In the genomic region with DNA sequence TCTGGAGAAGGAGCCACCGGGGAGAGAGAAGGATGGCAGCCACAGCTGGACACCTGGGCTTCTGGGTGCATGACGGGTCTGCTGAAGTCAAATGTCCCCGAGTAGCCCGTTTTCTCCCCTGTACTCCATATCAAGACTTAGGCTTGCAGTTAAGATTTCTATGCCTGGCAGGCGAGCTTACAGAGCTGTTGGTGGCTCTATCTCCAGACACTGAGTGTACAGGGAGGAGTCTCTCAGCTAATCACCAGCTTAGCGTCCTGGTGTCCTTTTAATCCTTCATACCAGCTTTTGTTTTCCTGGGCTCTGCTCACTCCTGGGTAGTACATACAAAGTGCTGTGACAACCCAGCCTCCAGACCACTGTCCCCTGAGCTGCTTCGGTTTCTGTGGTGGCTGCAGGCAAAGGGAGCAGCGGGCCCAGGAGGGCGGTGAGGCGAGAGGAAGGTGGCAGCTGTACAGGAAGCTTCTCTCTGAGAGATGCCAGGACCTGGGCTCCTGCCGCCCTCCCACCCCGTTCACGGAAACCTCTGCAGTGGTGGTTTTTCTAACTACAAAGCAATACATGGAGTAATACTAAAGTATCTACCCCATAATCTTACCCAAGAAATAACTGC, we compare ENCODE assay signal across 13 mouse cellular contexts.
DNase-seq lines count a peak whose midpoint lies in the region; ATAC-seq lines count a peak whose summit lies in the region.
"Had no signal": no experiment of that assay in that cellular context is flagged by ENCODE, and none has a peak within 500 bp of the region (broad histone marks: within the 10 kb centered on the region; RNA-seq: fewer than 3 reads in every experiment).

No protein-coding gene starts in this region.

- no peaks in the 10 kb centered on the region for H3K9me3 ChIP-seq in lung, embryonic 16.5 days (ENCODE audit: control insufficient read depth, low read length)
- no peaks in the 10 kb centered on the region for H3K9me3 ChIP-seq in liver, embryonic 12.5 days (replicated peaks)
- H3K9me3 ChIP-seq: neural tube, embryonic 15.5 days had no signal

- no peaks in the 10 kb centered on the region for H3K36me3 ChIP-seq in lung, embryonic 16.5 days (ENCODE audit: control insufficient read depth, insufficient read depth, low read length)
- peaks cover 14% of the 10 kb centered on the region; the same call in 1 of the 2 replicates for H3K36me3 ChIP-seq in liver, embryonic 12.5 days

- H3K4me2 ChIP-seq in lung, embryonic 16.5 days (ENCODE audit: low read depth, low read length) = no peak overlapping the region
- no peak overlapping the region for H3K4me2 ChIP-seq in liver, embryonic 12.5 days
- H3K4me2 ChIP-seq: neural tube, embryonic 15.5 days had no signal

- intact Hi-C loops in gastrocnemius, postnatal 14 days (cut with DNase I; ENCODE audit: low total_unique reads) = no loop called here

- peak; percentile 20 for DNase-seq in cerebellum, adult 8-10 months
- no peak for DNase-seq in cerebellum, adult 11 months
- no peak for DNase-seq in lung, postnatal 14 days
- DNase-seq in thymus, postnatal 14 days = peak; percentile 48
- no peak for DNase-seq in gastrocnemius, postnatal 14 days
- DNase-seq: adrenal gland, adult 8-10 months; embryo, embryonic 11 days; layer of hippocampus, postnatal 36 days; lung, postnatal 36 days had no signal

- 67% methylated on average over 13 of the region's 13 CpGs for WGBS in lung, embryonic 16.5 days
- WGBS in liver, embryonic 12.5 days (ENCODE audit: insufficient replicate concordance) = 57% methylated on average over 13 of the region's 13 CpGs

- no peaks in the 10 kb centered on the region for H3K27me3 ChIP-seq in lung, embryonic 16.5 days (ENCODE audit: control insufficient read depth, insufficient read depth, low read depth, low read length)
- no peaks in the 10 kb centered on the region for H3K27me3 ChIP-seq in liver, embryonic 12.5 days (replicated peaks)
- H3K27me3 ChIP-seq: neural tube, embryonic 15.5 days had no signal

- H3K27ac ChIP-seq in lung, embryonic 16.5 days (ENCODE audit: low read length) = 0 out of 2 replicates have a peak overlapping the region, but pooled peaks have one; percentile 16
- H3K27ac ChIP-seq in liver, embryonic 12.5 days = no peak overlapping the region; the same call in 1 of the 2 replicates
- H3K27ac ChIP-seq: neural tube, embryonic 15.5 days had no signal

- no peak for ATAC-seq in lung, embryonic 16.5 days (ENCODE audit: low read depth)
- ATAC-seq in liver, embryonic 12.5 days = peak; percentile 42; the same call in 1 of the 2 replicates
- ATAC-seq in monocyte, adult 5-6 weeks (replicated peaks; ENCODE audit: insufficient number of reproducible peaks, low FRiP score, low TSS enrichment, poor library complexity, severe bottlenecking) = no peak

- no peak overlapping the region for H3K4me3 ChIP-seq in lung, embryonic 16.5 days (ENCODE audit: low read length)
- no peak overlapping the region for H3K4me3 ChIP-seq in liver, embryonic 12.5 days
- H3K4me3 ChIP-seq: neural tube, embryonic 15.5 days had no signal

- peaks cover 32% of the 10 kb centered on the region for H3K4me1 ChIP-seq in lung, embryonic 16.5 days (replicated peaks; ENCODE audit: control insufficient read depth, insufficient read depth, low read length)
- peaks cover 13% of the 10 kb centered on the region for H3K4me1 ChIP-seq in liver, embryonic 12.5 days

- H3K9ac ChIP-seq in lung, embryonic 16.5 days (ENCODE audit: low read length) = 0 out of 2 replicates have a peak overlapping the region, but pooled peaks have one; percentile 11
- no peak overlapping the region for H3K9ac ChIP-seq in liver, embryonic 12.5 days
- H3K9ac ChIP-seq: neural tube, embryonic 15.5 days had no signal

Comparison
In these comparisons a context has a peak if more than half of its experiments do, and no peak if none do; other contexts are left out.
1. DNase-seq: peak in cerebellum, adult 8-10 months (single experiment) and thymus, postnatal 14 days (single experiment); none in cerebellum, adult 11 months (single experiment), lung, postnatal 14 days (single experiment) and gastrocnemius, postnatal 14 days (single experiment).